Mouse (Mus musculus): ENCODE measurements around the gene Usp38. TPM values are rescaled to one million over a fixed set of nuclear protein-coding genes. Genes with fewer than 3 reads are reported as not detected.

Gene Usp38
- polyA plus RNA-seq, 1 experiment from 2014 or later, result 11.7 TPM

DNA sequence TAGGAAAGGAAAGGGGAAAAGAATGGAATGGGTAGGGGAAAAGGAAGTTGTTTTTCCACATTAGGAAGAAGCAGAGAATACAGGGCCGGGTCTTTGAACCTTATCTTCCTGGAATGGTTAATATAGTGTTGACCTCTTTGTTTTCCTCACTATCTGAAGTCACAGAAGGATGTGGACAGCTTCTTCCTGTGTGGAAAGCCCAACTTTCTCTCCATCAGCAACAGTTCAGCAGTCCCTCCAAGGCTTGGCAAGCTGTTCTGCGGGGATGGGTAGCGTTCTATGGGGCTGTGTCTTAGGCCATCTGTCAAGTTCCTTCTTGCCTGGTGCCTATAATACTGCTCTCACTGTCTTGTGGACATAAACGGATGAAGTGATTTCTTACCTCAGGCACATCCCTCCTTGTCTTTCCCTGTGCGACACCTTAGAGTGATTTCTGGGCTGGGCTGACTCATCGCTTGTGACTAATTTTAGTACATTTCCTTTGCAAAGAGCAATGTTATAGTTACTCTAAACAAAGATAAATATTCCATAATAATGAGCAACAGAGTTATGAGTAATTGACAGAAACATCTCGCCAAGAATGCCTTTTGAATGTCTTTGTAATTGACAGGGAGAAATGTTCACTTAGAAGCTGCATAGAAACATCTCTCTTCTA is 52.7 kb downstream of the Usp38 start:
- Histone ChIP-seq H3K4me1 (replicated peaks) (peaks cover 2% of the 10 kb centered on the region; the same call in 1 of the 2 replicates), H3K36me3 (no peaks in the 10 kb centered on the region), H3K9ac (no peak overlapping the region), H3K4me2 (no peak overlapping the region), H3K27ac (0 out of 2 replicates have a peak overlapping the region, but pooled peaks have one; percentile 21), H3K9me3 (replicated peaks) (no peaks in the 10 kb centered on the region), H3K4me3 (no peak overlapping the region), H3K27me3 (no peaks in the 10 kb centered on the region)
- WGBS, result 39% methylated on average over 7 of the region's 7 CpGs
- peak; percentile 47 for ATAC-seq (replicated peaks; ENCODE audit: insufficient number of reproducible peaks, insufficient read depth, low FRiP score, low read depth)

DNA sequence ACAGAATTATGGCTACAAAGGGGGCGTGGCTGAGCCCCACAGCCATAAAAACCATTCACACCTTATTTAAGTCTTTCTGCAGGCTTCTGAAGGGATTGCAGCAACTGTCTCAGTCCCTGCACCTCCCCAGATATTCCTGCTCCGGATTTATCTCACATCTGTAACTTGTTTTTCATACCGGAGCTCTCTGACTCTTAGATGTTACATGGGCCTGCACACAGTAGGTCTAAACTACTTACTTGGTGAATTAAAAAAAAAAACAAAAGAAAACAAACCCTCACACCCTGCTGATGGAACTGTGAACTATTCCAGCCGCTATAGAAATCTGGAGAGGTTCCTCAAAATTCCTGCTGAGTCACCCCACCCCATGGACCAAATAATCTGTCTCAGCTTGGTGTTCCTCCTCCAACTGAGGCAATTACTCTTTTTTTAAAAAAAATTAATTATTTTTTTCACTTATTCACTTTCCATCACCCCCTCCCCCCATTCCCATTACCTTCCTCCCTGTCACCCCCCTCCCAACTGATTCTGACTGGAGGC is 53.6 kb downstream of the Usp38 start:
- H3K4me3 ChIP-seq, result no peak overlapping the region
- WGBS, result 66% methylated on average over 4 of the region's 4 CpGs
- no peaks in the 10 kb centered on the region for H3K36me3 ChIP-seq
- H3K27me3 ChIP-seq, result no peaks in the 10 kb centered on the region
- no peak for ATAC-seq (replicated peaks; ENCODE audit: insufficient number of reproducible peaks, insufficient read depth, low FRiP score, low read depth)
- H3K9ac ChIP-seq, result no peak overlapping the region
- 0 out of 2 replicates have a peak overlapping the region, but pooled peaks have one; percentile 21 for H3K27ac ChIP-seq
- H3K4me2 ChIP-seq, result no peak overlapping the region
- H3K9me3 ChIP-seq (replicated peaks), result no peaks in the 10 kb centered on the region
- H3K4me1 ChIP-seq (replicated peaks), result peaks cover 2% of the 10 kb centered on the region; the same call in 1 of the 2 replicates

DNA sequence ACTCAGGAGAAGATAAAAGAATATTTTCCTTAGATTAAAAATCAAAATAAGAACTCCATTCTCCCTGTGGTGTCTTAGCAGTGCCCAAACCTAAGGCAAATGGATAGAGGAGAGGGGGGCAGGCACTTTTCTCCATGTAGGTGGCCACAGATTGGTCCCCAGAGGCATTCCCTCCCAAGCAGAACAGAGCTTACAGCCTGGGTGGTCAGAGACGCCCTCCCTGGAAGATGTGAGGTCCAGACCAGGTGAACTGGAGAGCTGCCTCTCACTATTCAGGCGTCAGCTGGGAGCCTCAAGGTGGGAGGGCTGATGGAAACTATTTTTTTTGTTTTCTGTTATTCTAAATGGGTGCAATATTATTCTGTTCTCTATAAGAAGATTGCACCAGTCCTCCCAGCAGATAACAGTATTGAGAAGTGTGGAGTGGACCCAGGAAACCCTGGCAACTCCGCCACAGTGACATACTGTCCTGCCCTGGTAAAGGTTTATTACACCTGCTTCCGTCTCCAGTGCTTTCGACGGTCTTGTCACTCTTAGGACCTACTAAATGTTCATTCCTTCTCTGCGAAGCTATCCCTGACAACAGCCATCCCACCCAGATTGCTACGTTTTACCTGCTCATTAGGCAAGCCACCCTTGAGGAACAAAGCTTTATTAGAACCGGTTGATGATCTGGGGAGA is 55.0 kb downstream of the Usp38 start:
- Histone ChIP-seq H3K27ac (no peak overlapping the region), H3K9ac (no peak overlapping the region), H3K9me3 (replicated peaks) (no peaks in the 10 kb centered on the region), H3K4me2 (no peak overlapping the region), H3K4me3 (no peak overlapping the region), H3K4me1 (replicated peaks) (peaks cover 2% of the 10 kb centered on the region; the same call in 1 of the 2 replicates), H3K27me3 (no peaks in the 10 kb centered on the region), H3K36me3 (no peaks in the 10 kb centered on the region)
- 65% methylated on average over 9 of the region's 9 CpGs for WGBS
- no peak for ATAC-seq (replicated peaks; ENCODE audit: insufficient number of reproducible peaks, insufficient read depth, low FRiP score, low read depth)

DNA sequence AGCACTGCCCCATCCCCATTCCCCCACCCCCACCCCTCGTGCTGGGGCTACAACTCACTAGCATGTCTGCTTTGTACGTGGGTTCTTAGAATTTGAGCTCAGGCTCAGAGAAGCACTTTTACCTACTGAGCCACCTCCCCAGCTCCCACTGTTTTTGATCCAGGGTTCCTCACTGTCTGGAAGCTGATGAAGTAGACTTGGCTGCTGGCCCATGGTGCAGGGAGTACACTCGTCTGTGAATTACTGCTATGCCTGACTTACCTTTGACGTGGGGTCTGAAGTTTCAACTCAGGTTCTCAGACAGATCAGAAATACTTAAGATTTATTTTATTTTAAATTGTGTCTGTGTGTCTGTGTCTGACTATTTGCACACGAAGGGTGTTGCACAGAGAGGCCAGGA is 57.0 kb downstream of the Usp38 start:
- H3K4me3 ChIP-seq, result no peak overlapping the region
- H3K36me3 ChIP-seq, result no peaks in the 10 kb centered on the region
- H3K9me3 ChIP-seq (replicated peaks), result no peaks in the 10 kb centered on the region
- no peaks in the 10 kb centered on the region for H3K27me3 ChIP-seq
- H3K9ac ChIP-seq, result no peak overlapping the region
- ATAC-seq (replicated peaks; ENCODE audit: insufficient number of reproducible peaks, insufficient read depth, low FRiP score, low read depth), result no peak
- H3K4me2 ChIP-seq, result no peak overlapping the region
- H3K4me1 ChIP-seq (replicated peaks), result peaks cover 2% of the 10 kb centered on the region; the same call in 1 of the 2 replicates
- no peak overlapping the region for H3K27ac ChIP-seq
- 59% methylated on average over 5 of the region's 5 CpGs for WGBS

DNA sequence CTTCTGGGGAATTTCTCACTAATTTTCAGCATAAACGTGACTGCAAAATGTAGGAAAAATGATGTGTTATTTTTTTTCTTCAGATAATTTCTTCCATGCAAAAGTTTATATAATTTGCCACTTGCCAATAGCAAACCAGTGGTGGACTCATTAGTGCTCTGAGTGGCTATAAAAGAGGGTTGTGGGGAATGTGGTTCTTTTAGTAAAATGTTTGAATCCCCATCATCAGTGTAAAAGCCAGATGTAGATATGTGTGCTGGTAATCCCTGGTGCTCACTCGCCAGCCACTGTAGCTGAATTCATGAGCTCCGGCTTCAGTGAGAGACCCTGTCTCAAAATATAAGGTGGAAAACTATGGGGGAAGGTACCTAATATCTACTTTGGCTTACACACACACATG is 61.8 kb downstream of the Usp38 start:
- no peak overlapping the region for H3K27ac ChIP-seq
- H3K9ac ChIP-seq, result no peak overlapping the region
- no peak for ATAC-seq (replicated peaks; ENCODE audit: insufficient number of reproducible peaks, insufficient read depth, low FRiP score, low read depth)
- no peaks in the 10 kb centered on the region for H3K9me3 ChIP-seq (replicated peaks)
- H3K4me1 ChIP-seq (replicated peaks), result peaks cover 5% of the 10 kb centered on the region; the same call in 1 of the 2 replicates
- no peak overlapping the region for H3K4me2 ChIP-seq
- H3K36me3 ChIP-seq, result no peaks in the 10 kb centered on the region
- WGBS, result 68% methylated on average over 3 of the region's 3 CpGs
- H3K4me3 ChIP-seq, result no peak overlapping the region
- H3K27me3 ChIP-seq, result no peaks in the 10 kb centered on the region

DNA sequence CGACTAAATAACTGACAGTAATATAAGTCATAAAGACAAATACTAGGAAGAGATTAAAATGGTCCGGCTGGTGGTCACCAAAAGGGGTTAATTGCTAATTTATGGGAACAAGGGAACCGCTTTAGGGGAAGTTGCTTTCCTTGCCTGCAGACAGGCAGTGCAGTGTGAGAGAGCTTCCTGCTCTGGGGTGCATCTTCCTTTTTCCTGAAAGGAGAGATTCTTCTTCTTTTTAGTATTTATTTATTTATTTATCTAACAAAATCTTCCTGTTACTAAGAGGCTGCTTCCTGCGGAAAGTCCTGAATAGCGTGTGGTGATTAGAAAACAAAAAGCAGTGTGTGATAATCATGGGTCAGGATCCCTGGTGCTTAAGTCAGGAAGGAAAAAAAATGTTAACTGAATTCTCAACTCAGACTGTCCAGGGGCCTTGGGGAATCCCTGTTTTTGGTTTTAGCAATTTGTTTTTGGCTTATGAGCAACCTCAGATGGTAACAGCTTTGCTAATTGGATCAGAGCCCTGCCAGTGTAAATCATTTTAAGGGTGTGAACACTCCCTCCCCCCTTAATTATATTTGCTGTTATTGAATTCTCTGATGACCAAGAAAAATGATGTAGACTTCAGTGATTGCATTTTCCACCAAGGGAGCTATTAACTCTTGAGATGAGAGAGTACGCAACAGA is 62.4 kb downstream of the Usp38 start:
- Histone ChIP-seq H3K9ac (no peak overlapping the region), H3K9me3 (replicated peaks) (no peaks in the 10 kb centered on the region), H3K4me2 (no peak overlapping the region), H3K36me3 (no peaks in the 10 kb centered on the region), H3K4me3 (no peak overlapping the region), H3K27ac (no peak overlapping the region; the same call in 1 of the 2 replicates), H3K27me3 (no peaks in the 10 kb centered on the region), H3K4me1 (replicated peaks) (peaks cover 5% of the 10 kb centered on the region; the same call in 1 of the 2 replicates)
- WGBS, result 51% methylated on average over 6 of the region's 6 CpGs
- ATAC-seq (replicated peaks; ENCODE audit: insufficient number of reproducible peaks, insufficient read depth, low FRiP score, low read depth), result peak; percentile 35; the same call in 1 of the 2 replicates

DNA sequence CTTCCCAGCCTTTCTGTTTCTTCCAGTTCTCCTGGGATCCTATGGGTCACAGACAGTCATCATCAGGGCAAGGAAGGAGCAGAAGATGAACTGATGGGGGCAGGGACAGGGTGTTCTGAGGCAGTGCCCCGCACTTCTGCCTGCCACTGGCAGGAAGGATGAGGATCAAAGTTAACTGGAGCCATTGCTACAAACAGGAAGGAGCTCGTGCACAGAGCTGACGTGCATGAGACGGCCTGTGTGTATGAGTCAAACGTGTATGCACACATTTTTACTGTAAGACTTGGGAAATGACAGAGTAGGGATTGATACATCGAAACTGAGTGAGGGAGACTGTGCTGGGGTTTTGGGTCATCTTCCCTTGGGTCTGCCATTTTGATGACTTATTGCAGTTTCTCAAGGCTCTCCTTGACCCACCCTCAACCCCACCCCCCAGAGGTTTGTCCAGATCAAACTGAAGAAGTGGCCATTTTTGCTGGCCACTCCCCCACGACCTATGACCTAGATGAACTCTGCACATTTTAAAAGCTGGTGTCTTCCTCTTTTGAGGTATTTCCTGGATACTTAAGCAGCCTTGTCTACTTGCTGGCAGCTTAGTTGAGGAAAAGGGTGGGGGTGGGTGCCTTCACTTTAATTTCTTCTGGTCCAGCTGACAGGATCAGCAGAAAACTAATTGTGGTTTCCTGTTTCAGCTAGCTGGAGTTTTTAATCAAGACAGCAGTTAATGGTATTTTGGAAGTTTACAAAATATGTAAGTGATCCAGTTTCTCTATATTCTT is 66.1 kb downstream of the Usp38 start:
- Histone ChIP-seq H3K4me2 (no peak overlapping the region), H3K4me1 (replicated peaks) (peaks cover 5% of the 10 kb centered on the region; the same call in 1 of the 2 replicates), H3K27ac (no peak overlapping the region), H3K4me3 (no peak overlapping the region), H3K9me3 (replicated peaks) (no peaks in the 10 kb centered on the region), H3K9ac (no peak overlapping the region), H3K36me3 (no peaks in the 10 kb centered on the region), H3K27me3 (no peaks in the 10 kb centered on the region)
- 58% methylated on average over 7 of the region's 7 CpGs for WGBS
- ATAC-seq (replicated peaks; ENCODE audit: insufficient number of reproducible peaks, insufficient read depth, low FRiP score, low read depth), result no peak

DNA sequence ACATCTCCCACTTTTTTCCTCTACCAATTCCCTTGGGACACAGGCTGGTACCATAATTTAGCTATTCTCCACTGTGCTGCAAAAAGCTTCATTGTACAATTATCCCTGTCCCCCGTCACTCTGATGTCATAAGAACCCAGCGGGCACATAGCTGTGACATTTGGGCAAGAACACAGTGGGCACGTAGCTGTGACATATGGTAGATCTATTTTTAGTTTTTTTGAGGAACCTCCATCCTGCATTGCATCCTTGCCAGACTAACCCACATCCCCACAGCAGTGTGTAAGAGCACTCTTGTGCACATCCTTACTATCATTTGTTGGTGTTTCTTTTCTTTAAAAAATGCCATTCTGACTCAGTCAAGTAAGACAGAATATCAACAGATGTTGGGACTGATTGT is 71.0 kb downstream of the Usp38 start:
- Histone ChIP-seq H3K9me3 (replicated peaks) (no peaks in the 10 kb centered on the region), H3K4me3 (no peak overlapping the region), H3K4me1 (replicated peaks) (peaks cover 4% of the 10 kb centered on the region), H3K9ac (no peak overlapping the region), H3K27ac (no peak overlapping the region), H3K27me3 (no peaks in the 10 kb centered on the region), H3K4me2 (no peak overlapping the region), H3K36me3 (no peaks in the 10 kb centered on the region)
- no peak for ATAC-seq (replicated peaks; ENCODE audit: insufficient number of reproducible peaks, insufficient read depth, low FRiP score, low read depth)
- WGBS, result 72% methylated on average over 3 of the region's 3 CpGs

DNA sequence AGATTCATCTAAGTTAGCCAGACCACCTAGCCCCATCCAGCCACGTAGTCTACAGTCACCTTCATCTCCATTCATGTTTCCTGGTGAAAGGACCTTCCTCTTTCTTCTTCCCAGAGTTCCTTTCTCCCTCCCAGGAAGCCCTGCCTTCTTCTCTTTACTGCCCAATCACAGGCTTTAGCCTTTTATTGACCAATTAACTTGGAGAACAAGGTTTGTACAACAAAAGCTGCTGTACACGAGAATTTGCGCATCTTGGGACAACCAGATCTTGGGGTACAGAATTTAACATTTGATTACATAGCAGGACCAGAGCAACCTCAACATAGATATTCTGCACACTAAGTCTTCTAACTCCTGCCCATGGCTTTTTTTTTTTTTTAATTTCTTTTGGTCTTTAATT is 73.1 kb downstream of the Usp38 start:
- no peaks in the 10 kb centered on the region for H3K27me3 ChIP-seq
- H3K4me3 ChIP-seq, result no peak overlapping the region
- H3K9me3 ChIP-seq (replicated peaks), result no peaks in the 10 kb centered on the region
- peaks cover 10% of the 10 kb centered on the region; the same call in 1 of the 2 replicates for H3K4me1 ChIP-seq (replicated peaks)
- WGBS, result 86% methylated on average over 3 of the region's 3 CpGs
- no peak overlapping the region for H3K27ac ChIP-seq
- H3K9ac ChIP-seq, result no peak overlapping the region
- H3K4me2 ChIP-seq, result no peak overlapping the region
- no peak for ATAC-seq (replicated peaks; ENCODE audit: insufficient number of reproducible peaks, insufficient read depth, low FRiP score, low read depth)
- H3K36me3 ChIP-seq, result no peaks in the 10 kb centered on the region

DNA sequence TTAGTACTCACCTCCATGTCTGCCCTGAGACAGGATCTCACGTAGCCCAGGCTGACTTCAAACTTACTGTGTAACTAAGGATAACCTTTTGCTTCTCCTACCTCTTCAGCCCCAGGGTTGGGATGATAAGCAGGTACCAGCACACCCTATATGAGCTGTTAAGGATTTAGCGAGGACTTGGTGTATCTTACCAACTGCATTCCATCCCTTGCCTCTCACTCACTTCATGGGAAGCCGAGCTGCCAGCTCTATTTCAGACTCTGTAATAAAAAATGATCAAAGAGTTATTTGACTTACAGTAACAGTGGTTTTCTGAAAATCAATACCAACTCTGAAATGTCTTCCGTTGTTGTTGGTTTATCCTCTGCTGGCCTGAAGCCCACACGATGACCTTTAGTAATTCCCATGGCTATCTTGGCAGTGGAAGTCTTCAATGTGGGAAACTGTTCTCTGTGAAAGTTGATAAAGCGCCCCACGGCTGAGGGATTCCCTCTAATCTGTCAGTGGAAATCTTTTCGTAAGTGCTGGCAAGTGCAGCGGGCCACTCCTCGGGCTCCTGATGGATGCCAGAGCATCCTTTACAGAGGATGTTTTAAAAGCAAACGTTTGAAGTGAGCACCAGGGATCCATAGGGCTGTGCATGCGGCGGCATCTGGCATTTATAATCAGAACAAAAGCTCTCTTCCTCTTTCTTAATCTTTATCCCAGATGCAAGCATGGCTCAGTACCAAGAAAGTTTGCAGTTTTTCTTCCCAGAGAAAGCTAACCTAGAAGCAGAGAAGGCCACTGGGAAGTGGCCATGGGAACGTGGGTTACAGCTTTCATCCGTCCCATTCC is 76.7 kb downstream of the Usp38 start:
- H3K4me2 ChIP-seq, result peak overlapping the region; percentile 10; the same call in 1 of the 2 replicates
- H3K9ac ChIP-seq, result no peak overlapping the region
- H3K9me3 ChIP-seq (replicated peaks), result no peaks in the 10 kb centered on the region
- H3K4me3 ChIP-seq, result no peak overlapping the region
- H3K4me1 ChIP-seq (replicated peaks), result peaks cover 10% of the 10 kb centered on the region; the same call in 1 of the 2 replicates
- H3K27ac ChIP-seq, result peak overlapping the region; percentile 31
- H3K27me3 ChIP-seq, result no peaks in the 10 kb centered on the region
- WGBS, result 22% methylated on average over 15 of the region's 15 CpGs
- H3K36me3 ChIP-seq, result no peaks in the 10 kb centered on the region
- ATAC-seq (replicated peaks; ENCODE audit: insufficient number of reproducible peaks, insufficient read depth, low FRiP score, low read depth), result peak; percentile 70
